Comparison of ENCODE assay signal across 19 mouse cellular contexts in the genomic region with DNA sequence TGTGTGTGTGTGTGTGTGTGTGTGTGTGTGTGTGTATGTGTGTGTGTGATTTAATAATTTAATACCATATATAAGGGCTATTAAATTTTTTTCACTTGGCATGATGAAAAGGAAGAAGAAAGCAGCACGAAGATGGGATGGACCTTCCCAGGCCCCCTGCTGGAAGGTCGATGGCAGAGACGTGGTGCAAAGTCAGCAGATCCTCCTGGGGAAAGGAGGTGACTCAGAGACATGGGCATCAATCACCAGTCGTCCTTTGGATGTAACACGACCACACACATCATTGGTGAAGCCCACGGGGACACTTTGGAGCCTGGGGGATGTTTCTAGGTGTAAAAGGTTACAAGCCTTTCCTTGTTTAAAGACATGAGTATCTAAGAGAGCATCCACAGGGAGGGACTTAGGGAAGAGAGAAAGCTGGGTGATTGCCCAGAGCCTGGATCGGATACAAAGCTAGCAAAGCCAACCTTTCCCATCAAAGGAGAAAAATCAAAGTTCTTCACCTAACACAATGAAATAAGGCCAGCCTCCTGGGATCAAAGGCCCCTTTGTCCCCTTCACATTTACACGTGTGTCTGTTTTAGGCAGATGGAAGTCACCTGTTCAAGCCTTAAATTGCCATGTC. TPM values are rescaled to one million over a fixed set of nuclear protein-coding genes. Genes with fewer than 3 reads are reported as not detected.
DNase-seq lines count a peak whose midpoint lies in the region; ATAC-seq and TF ChIP-seq lines count a peak whose summit lies in the region.
"Had no signal": no experiment of that assay in that cellular context is flagged by ENCODE, and none has a peak within 500 bp of the region (broad histone marks: within the 10 kb centered on the region; RNA-seq: fewer than 3 reads in every experiment).

No protein-coding gene starts in this region.

- intact Hi-C loops in left cerebral cortex, adult 2 months (cut with DNase I) = no loop called here
- intact Hi-C loops in left cerebral cortex, postnatal 14 days (cut with DNase I) = no loop called here

- TF ChIP-seq CTCF in left cerebral cortex, adult 2 months (IDR thresholded peaks at IDR 0.05) = peak; percentile 34
- TF ChIP-seq CTCF in Patski (IDR thresholded peaks at IDR 0.05) = peak; percentile 18

- in situ Hi-C loops in Patski (cut with MboI; ENCODE audit: low pct_unique_long_range_greater_than_20kb) = no loop called here

- POLR2A ChIA-PET in Patski (lab: Charles Lee) = no interaction called here

- ATAC-seq in Patski = no peak
- no peak for ATAC-seq in granulocyte monocyte progenitor cell, adult 5-6 weeks (replicated peaks; ENCODE audit: poor library complexity, severe bottlenecking)
- ATAC-seq: intestine, embryonic 16.5 days had no signal

- H3K27ac ChIP-seq in left cerebral cortex, adult 2 months = no peak overlapping the region
- H3K27ac ChIP-seq: embryonic facial prominence, embryonic 10.5 days; forebrain, embryonic 12.5 days; limb, embryonic 12.5 days; lung, embryonic 15.5 days; neural tube, embryonic 13.5 days had no signal

- no peak overlapping the region for H3K4me3 ChIP-seq in left cerebral cortex, adult 2 months
- H3K4me3 ChIP-seq: embryonic facial prominence, embryonic 10.5 days; forebrain, embryonic 12.5 days; limb, embryonic 12.5 days; lung, embryonic 15.5 days; neural tube, embryonic 13.5 days had no signal

- CTCF ChIA-PET in Patski (lab: Charles Lee) = no interaction called here

- peak; percentile 3 for DNase-seq in embryo, embryonic 10.5 days (ENCODE audit: low spot score)
- DNase-seq in embryo, embryonic 9.5 days (ENCODE audit: extremely low spot score) = no peak
- DNase-seq in left cerebral cortex, adult 2 months (ENCODE audit: extremely low spot score in 1 of 2, low spot score in 2 of 2) = no peak
- no peak for DNase-seq in left cerebral cortex, postnatal 14 days (ENCODE audit: low spot score in 2 of 2)
- DNase-seq in Patski (ENCODE audit: low read depth, low spot score) = no peak
- DNase-seq in cerebellum, adult 9-11 months = peak; percentile 61
- no peak for DNase-seq in layer of hippocampus, adult 18-20 months (ENCODE audit: low spot score in 2 of 2)
- DNase-seq: gastrocnemius, postnatal 25 days; heart, postnatal 14 days; midbrain, embryonic 14.5 days; right cerebral cortex, adult 18-20 months; thymus, postnatal 4 days had no signal

- H3K27me3 ChIP-seq in Patski = peaks cover 2% of the 10 kb centered on the region
- H3K27me3 ChIP-seq: forebrain, embryonic 12.5 days; limb, embryonic 12.5 days; lung, embryonic 15.5 days; neural tube, embryonic 13.5 days had no signal

RNA-seq across cellular contexts. Expression of gene Grin2a, which starts 53.9 kb away (rescaled TPM):
- total RNA-seq in left cerebral cortex, adult 2 months (2021) = 100 to 1,000 TPM; 274 to 277 TPM
- 100 to 1,000 TPM; 198 to 236 TPM for total RNA-seq in left cerebral cortex, postnatal 14 days (2021)
- polyA plus RNA-seq in Patski (2021) = 0.42 TPM
- total RNA-seq in layer of hippocampus, adult 18-20 months (2021) = 100 to 1,000 TPM; 327 to 355 TPM
- not detected in 2 replicates for total RNA-seq in granulocyte monocyte progenitor cell, adult 5-6 weeks (2014; fragmentation: Nextera tagmentation)
- total RNA-seq in granulocyte monocyte progenitor cell, adult 5-6 weeks (2017) = not detected in 2 replicates

Comparison
In these comparisons a context has a peak if more than half of its experiments do, and no peak if none do; other contexts are left out.
1. DNase-seq: peak in embryo, embryonic 10.5 days (single experiment) and cerebellum, adult 9-11 months (single experiment); none in embryo, embryonic 9.5 days (single experiment), left cerebral cortex, adult 2 months (0 of 2), left cerebral cortex, postnatal 14 days (0 of 2), Patski (single experiment) and layer of hippocampus, adult 18-20 months (0 of 2).
2. RNA of gene Grin2a, which starts 53.9 kb away (total RNA-seq): 327 to 355 TPM in layer of hippocampus, adult 18-20 months, 274 to 277 TPM in left cerebral cortex, adult 2 months and 198 to 236 TPM in left cerebral cortex, postnatal 14 days; not detected in granulocyte monocyte progenitor cell, adult 5-6 weeks; every median in the first group is over 100 times any median in the second.